Comparison of ENCODE assay signal across 25 mouse cellular contexts in genomic region chr10:24087168-24087567, GRCm38 (mm10). TPM values are rescaled to one million over a fixed set of nuclear protein-coding genes. Genes with fewer than 3 reads are reported as not detected.
"Had no signal": no experiment of that assay in that cellular context is flagged by ENCODE, and none has a peak within 500 bp of the region (broad histone marks: within the 10 kb centered on the region; RNA-seq: fewer than 3 reads in every experiment).

No protein-coding gene starts in this region.

- H3K27me3 ChIP-seq: midbrain, embryonic 13.5 days; neural tube, embryonic 13.5 days had no signal

- H3K27ac ChIP-seq: hindbrain, embryonic 14.5 days; hindbrain, postnatal 0 days; liver, embryonic 14.5 days; midbrain, embryonic 10.5 days; midbrain, embryonic 13.5 days; neural tube, embryonic 13.5 days had no signal

- H3K4me3 ChIP-seq: midbrain, embryonic 10.5 days; midbrain, embryonic 13.5 days; myocyte; neural tube, embryonic 13.5 days had no signal

- DNase-seq: kidney, adult 18-20 months; kidney, adult 9 months; kidney, postnatal 14 days; kidney, postnatal 4 days; layer of hippocampus, adult 9-11 months; retina, postnatal 1 day; right cerebral cortex, postnatal 25 days; spleen, adult 18-20 months; thymus, postnatal 25 days had no signal

- H3K9ac ChIP-seq: hindbrain, embryonic 14.5 days; liver, embryonic 14.5 days; lung, embryonic 14.5 days; midbrain, embryonic 13.5 days; neural tube, embryonic 13.5 days had no signal

- H3K9me3 ChIP-seq: midbrain, embryonic 10.5 days; midbrain, embryonic 13.5 days; neural tube, embryonic 13.5 days had no signal

- H3K4me1 ChIP-seq: midbrain, embryonic 13.5 days; neural tube, embryonic 13.5 days had no signal

- ATAC-seq: hindbrain, postnatal 0 days; inflammation-experienced regulatory T-cells, adult 6 months; lung, postnatal 0 days; midbrain, embryonic 13.5 days; midbrain, embryonic 16.5 days had no signal

- H3K36me3 ChIP-seq: midbrain, embryonic 10.5 days; midbrain, embryonic 13.5 days; neural tube, embryonic 13.5 days had no signal

- H3K4me2 ChIP-seq: hindbrain, embryonic 14.5 days; lung, embryonic 14.5 days; midbrain, embryonic 13.5 days; neural tube, embryonic 13.5 days had no signal

RNA-seq across cellular contexts. Expression of gene Taar8b, which starts 4.9 kb away (rescaled TPM):
- polyA plus RNA-seq: hindbrain, embryonic 14.5 days; hindbrain, postnatal 0 days; inflammation-experienced regulatory T-cells, adult 6 months; kidney, embryonic 16.5 days; limb, embryonic 11.5 days; limb, embryonic 14.5 days; liver, embryonic 14.5 days; lung, embryonic 14.5 days; lung, postnatal 0 days; midbrain, embryonic 10.5 days; midbrain, embryonic 13.5 days; midbrain, embryonic 16.5 days; myocyte; neural tube, embryonic 13.5 days; stomach, embryonic 16.5 days; thymus, postnatal 0 days had no signal

RNA-seq across cellular contexts. Expression of gene Taar8a, which starts 10.9 kb away (rescaled TPM):
- polyA plus RNA-seq: hindbrain, embryonic 14.5 days; hindbrain, postnatal 0 days; inflammation-experienced regulatory T-cells, adult 6 months; kidney, embryonic 16.5 days; limb, embryonic 11.5 days; limb, embryonic 14.5 days; liver, embryonic 14.5 days; lung, embryonic 14.5 days; lung, postnatal 0 days; midbrain, embryonic 10.5 days; midbrain, embryonic 13.5 days; midbrain, embryonic 16.5 days; myocyte; neural tube, embryonic 13.5 days; stomach, embryonic 16.5 days; thymus, postnatal 0 days had no signal

RNA-seq across cellular contexts. Expression of gene Taar8c, which starts 14.5 kb away (rescaled TPM):
- polyA plus RNA-seq: hindbrain, embryonic 14.5 days; hindbrain, postnatal 0 days; inflammation-experienced regulatory T-cells, adult 6 months; kidney, embryonic 16.5 days; limb, embryonic 11.5 days; limb, embryonic 14.5 days; liver, embryonic 14.5 days; lung, embryonic 14.5 days; lung, postnatal 0 days; midbrain, embryonic 10.5 days; midbrain, embryonic 13.5 days; midbrain, embryonic 16.5 days; myocyte; neural tube, embryonic 13.5 days; stomach, embryonic 16.5 days; thymus, postnatal 0 days had no signal

RNA-seq across cellular contexts. Expression of gene Taar9, which starts 22.2 kb away (rescaled TPM):
- polyA plus RNA-seq: hindbrain, embryonic 14.5 days; hindbrain, postnatal 0 days; inflammation-experienced regulatory T-cells, adult 6 months; kidney, embryonic 16.5 days; limb, embryonic 11.5 days; limb, embryonic 14.5 days; liver, embryonic 14.5 days; lung, embryonic 14.5 days; lung, postnatal 0 days; midbrain, embryonic 13.5 days; midbrain, embryonic 16.5 days; myocyte; neural tube, embryonic 13.5 days; stomach, embryonic 16.5 days; thymus, postnatal 0 days had no signal

RNA-seq across cellular contexts. Expression of gene Taar7f, which starts 37.9 kb away (rescaled TPM):
- polyA plus RNA-seq: hindbrain, embryonic 14.5 days; hindbrain, postnatal 0 days; inflammation-experienced regulatory T-cells, adult 6 months; kidney, embryonic 16.5 days; limb, embryonic 11.5 days; limb, embryonic 14.5 days; liver, embryonic 14.5 days; lung, embryonic 14.5 days; lung, postnatal 0 days; midbrain, embryonic 10.5 days; midbrain, embryonic 13.5 days; midbrain, embryonic 16.5 days; myocyte; neural tube, embryonic 13.5 days; stomach, embryonic 16.5 days; thymus, postnatal 0 days had no signal
